Mouse (Mus musculus): ENCODE results near the gene Nav2.

Gene Nav2

DNA sequence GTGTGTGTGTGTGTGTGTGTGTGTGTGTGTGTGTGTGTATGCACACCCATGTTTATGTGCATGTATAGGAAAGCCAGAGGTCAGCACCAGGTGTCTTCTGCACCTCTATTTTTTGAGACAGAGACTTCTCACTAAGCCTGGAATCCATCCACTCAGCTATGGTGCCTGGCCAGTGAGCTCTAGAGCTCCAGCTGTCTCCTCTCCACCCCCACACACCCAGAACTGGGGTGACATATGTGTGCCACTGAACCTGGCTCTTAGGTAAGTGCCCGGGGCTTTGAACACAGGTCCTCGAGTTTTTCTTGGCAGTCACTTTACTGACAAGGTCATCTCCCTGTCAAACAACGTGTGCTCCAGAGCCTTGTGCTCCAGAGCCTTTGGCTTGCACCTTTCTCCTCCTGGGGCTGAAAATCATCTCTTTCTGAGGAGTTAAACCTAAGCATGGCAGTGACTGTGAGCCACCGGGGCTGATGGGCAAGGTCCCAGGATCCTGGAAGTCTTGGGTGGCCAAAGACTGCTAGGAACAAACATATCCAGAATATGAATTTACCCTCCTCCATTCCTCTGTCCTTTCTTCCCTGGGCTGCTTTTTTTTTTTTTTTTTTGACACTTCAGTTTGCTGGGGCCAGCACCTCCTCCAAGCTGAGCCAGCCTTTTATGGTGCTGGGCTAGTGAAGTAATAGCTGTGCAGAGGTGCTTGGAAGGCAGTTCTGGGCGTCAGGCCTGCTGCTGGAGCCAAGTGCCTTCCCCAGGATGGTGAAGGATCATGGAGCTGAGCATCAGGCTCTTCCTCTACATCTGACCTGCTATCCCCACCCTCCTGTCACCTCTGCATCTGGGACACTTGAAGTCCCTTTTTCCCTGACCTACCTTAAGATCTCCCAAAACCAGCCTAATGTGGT is 298.5 kb downstream of the Nav2 start:
- DNase-seq (ENCODE audit: low spot score), result no peak

- no peak for DNase-seq (ENCODE audit: low spot score)
These were observed 301.0 kb downstream of the Nav2 start for GRCm38 (mm10) chr7:49209526-49209925.

- no peak for DNase-seq (ENCODE audit: low spot score)
These were observed 302.2 kb downstream of the Nav2 start for GRCm38 (mm10) chr7:49210721-49211120.

DNA sequence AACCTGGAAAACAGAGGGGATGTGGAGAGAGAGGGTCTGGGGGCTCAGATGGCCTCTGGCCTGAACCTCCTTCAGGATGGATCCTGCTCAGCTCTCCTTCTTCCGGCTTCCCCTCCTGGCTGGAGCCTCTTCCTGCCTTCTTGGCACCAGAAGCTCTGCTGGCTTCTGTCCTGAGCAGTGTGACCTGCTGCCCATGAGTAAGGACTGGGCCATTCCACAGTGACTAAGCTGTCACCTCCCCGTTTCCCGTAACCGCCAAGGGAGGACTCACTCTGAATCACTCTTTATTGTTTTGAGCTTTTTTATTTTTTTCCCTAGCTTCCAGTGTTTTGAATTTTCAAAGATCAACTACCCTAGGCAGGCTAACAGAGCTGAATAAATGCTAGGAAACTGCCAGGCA is 304.5 kb downstream of the Nav2 start:
- no peak for DNase-seq (ENCODE audit: low spot score)

GRCm38 (mm10) chr7:49217786-49218185 is 309.3 kb downstream of the Nav2 start:
- DNase-seq (ENCODE audit: low spot score), result no peak

DNA sequence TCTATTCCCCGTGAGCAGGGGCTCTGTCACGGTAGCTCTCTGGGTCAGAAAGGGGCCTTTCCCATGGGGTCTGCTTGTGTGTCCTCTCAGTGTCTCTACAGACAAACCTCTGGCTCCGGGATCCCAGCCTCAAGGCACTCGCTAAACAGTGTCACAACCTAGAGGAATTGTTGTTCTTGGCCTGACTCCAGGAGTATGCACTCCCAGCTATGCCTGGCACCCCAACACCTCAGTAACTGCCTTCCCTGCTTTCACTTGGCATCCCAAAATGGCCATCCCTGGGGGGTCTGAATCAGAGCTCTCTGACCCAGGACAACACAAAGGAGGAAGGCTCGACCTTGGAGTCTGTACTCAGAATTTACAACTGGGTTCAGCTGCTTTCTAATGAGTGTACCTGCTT is 317.2 kb downstream of the Nav2 start:
- no peak for DNase-seq (ENCODE audit: low spot score)

- no peak for DNase-seq (ENCODE audit: low spot score)
These were observed 324.5 kb downstream of the Nav2 start for GRCm38 (mm10) chr7:49232969-49233368.

DNA sequence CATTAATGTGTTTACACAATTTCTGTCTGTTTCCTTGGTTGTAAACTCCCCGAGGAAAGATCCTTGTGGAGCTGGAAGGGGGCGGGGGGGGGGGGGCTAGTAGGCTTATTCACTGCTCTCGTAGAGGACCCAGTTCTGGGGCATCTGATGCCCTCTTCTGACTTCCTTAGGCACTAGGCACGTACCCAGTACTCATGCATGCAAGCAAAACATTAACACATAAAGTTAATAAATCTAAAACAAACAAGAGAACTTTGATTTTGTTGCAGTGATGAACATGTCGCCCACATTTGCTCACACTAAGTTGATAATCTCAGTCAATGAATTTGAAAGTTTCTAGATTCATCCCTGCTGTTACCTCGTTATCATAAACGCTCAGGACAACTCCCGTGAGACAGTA is 325.8 kb downstream of the Nav2 start:
- DNase-seq (ENCODE audit: low spot score), result no peak

GRCm38 (mm10) chr7:49235271-49235681 is 326.8 kb downstream of the Nav2 start:
- DNase-seq (ENCODE audit: low spot score), result no peak

DNA sequence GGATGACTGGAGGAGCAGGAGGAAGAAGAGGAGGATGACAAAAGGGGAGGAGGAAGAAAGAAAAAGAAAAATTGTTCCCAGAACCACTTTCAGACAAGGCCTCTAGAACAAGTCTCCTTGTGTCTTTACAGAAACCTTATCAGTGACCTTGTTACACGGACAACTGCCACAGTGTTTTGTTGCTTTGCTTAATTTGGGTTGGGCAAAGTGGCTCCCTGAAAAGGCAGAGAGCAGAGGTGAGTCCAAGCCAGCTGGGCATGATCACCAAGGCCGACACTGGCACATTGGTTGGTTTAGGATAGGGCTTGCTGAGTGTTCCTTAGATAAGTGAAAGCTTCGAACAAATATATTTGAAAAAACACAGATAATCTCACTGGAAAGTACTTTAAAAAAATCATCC is 327.3 kb downstream of the Nav2 start:
- DNase-seq (ENCODE audit: low spot score), result no peak

DNA sequence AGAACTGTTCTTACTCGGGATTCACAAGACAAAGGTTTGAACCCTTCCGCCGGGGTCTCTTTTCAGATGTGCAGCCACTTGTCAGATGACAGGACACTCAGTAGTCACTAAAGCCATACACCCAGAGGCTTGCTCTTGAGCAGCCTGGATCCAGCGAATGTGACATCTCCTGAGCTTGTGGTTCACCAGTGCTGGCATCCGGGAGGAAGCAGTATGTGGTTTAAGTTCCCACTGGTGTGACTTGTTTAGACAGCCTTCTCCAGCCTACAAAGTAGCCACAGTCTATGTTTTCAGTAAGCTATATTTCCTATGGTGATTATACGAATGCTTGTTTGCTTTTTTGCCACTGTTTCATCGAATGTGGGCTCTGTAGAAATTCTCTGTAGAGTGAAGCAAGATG is 331.9 kb downstream of the Nav2 start:
- no peak for DNase-seq (ENCODE audit: low spot score)

DNA sequence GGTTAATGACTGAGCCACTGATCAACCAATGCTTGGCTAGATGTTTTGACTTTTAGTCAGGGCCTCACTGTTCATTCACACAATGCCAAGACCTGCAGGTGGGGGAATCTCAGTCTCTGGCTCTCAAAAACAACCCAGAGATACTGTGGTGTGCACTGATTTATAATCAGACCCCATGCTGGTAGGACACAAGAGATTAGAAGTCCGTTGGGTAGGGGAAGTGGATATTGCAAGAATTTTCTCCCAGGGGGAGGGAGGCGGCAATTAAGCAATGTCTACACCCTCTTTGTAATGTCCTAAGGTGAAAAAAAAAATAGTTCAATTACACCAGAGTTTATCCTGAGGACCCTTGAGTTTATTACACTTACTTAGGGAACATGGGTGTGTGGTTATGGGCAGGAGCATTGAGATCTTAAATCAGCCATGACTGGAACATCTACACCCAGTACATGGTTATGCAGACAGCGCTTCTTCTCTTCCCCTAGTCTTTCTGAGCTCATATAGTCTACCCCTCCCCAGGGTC is 332.8 kb downstream of the Nav2 start:
- DNase-seq (ENCODE audit: low spot score), result no peak

GRCm38 (mm10) chr7:49242261-49242660 is 333.7 kb downstream of the Nav2 start:
- no peak for DNase-seq (ENCODE audit: low spot score)

DNA sequence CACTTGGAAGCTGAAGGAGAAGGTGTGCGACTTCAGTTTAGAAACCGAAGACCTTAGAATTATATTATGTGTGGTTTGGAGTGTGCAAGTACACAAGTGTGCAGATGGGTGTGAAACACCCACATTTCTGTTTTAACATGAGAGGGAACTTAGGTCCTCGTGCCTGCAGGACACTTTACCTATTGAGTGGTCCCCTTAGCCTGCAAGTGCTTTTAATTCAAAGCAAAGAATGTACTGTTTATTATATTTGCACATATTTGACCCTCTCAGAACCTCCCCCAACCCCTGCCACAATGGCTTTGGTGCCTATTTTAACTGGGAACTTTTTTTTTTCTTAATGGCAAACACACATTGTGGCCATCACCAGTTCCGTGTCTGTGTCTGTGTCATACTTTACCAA is 334.6 kb downstream of the Nav2 start:
- no peak for DNase-seq (ENCODE audit: low spot score)

DNA sequence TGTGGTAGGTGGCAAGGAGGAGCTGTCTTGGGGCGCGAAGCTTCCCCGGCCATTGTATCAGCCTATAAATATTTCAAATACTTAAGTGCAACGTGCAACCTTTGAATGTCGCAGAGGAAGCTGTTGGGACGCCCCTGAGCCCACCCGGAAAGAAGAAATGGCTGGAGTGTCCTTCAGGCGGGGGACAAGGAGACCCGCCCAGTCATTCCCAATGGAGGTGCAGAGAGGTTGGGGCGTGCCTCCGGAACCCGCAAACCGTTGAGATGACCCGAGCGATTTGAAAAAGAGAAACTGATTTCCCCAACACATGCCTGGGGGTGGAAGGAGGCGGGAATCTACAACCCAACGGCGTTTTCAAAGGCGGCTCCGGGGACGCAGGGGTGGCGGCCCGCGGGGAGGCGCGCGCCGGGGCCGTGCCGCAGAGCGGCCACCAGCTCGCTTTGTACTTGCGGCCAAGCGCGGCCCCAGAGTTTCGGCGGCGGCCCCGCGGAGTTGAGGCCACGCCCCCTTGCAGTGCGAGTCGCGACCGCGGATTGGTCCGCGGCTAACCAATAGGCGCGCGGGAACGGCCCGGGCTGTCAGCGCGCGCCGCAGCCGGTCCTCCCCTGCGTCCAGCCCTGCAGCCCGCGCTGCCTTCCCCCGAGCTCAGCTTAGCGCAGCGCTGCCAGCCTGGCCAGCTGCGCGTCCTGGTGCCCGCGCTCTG is 337.2 kb downstream of the Nav2 start:
- DNase-seq (ENCODE audit: low spot score), result peak; percentile 88

DNA sequence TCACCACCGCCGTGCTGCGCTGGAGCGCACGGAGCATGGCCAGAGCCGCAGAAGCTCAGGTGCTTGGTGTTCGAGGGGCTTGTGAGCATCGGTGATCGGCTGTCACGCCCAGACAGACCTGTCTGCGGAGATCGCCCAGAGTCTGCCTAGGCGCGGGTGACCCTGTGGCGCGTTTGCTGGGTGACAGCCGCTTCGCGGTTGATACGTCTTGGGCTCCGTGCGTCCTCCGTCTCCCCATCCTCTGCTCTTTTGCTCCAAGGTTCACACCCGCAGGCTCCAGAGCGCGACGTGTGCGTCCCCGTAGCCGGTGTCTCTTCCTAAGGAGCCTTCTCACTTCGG is 337.7 kb downstream of the Nav2 start:
- no peak for DNase-seq (ENCODE audit: low spot score)

DNA sequence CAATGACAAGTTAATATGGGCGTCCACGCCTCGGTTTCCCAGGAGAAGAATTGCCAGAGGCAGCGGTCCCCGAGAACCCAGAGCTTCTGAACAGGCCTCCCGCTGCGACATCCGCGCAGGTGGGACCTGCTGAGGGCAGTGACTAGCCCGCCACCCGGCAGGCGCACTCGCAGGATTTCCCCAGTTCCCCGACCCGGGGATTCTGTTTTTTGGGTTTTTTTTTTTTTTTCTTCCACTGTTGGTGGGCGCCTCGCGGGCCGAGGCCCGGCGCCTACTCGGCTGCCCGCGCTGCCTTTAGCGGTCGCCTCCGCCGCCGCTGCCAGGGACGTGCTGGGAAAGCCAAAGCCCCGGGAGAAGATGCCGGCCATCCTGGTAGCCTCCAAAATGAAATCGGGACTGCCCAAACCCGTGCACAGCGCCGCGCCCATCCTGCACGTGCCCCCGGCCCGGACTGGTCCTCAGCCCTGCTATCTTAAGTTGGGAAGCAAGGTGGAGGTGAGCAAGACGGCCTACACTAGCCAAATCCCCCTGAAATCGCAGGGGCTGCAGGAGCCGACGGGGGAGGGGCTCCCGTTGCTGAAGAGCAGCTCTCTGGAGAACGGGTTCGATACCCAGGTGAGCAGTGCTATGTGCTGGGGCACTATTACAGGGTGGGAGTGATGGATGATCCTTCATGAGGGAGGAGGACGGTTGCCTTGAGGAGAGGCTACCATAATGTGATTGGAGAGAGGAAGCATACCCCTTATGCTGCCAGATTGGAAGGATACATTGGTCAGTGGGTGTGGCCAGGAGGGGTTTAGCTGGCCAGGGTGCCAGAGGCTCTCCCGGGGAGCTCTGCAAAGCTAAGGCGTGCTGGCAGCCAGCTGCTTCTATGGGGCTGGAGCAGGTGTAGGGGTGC is 338.3 kb downstream of the Nav2 start:
- no peak for DNase-seq (ENCODE audit: low spot score)

DNA sequence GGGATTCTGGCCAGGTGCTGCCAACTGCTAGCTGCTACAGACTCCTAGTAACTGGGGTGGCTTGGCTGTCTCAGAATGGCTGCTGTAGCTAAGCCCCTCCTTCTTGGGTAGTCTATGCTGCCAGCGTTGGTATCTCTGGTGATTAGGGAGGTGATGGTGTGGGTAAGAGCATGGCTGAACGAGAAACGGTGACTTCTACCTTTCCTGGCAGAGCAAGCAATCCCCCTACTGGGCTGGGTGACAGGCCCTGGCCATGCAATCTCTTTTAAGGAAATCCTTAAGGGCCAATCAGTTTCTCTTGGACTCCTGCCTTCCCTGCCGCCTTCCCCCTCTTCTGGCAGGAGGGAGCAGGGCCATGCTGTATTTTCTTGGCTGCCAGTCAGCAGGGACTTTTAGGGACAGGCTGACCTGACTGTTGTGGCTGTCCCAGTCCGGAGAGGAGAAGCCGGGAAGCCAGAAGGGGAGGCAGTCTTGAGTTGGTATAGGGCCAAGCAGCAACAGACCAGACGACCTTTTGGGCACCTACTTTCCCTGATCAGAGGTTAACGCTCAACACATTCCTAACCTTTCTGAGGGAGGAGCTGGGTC is 339.3 kb downstream of the Nav2 start:
- DNase-seq (ENCODE audit: low spot score), result peak; percentile 72

- peak; percentile 76 for DNase-seq (ENCODE audit: low spot score)
These were observed 340.0 kb downstream of the Nav2 start for GRCm38 (mm10) chr7:49248333-49249086.

- no peak for DNase-seq (ENCODE audit: low spot score)
These were observed 340.9 kb downstream of the Nav2 start for GRCm38 (mm10) chr7:49249462-49249861.

DNA sequence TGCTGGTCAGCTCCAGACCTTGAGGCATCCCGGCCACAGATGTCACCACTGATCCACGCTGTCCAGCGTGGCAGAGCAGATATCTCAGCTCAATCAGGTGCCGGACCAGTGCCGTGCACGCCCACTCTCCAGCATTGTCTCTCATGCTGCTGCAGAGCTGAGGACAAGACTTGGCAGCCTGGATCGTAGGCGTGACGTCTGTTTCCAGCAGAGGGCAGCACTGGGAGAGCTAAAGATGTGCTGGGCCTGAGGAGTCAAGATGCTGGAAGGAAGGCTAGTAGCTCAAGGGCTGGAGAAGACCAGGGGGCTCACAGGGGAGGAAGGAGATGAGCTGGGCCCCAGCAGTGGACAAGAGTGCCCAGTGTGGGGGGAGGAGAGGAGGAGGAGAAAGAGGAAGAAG is 341.5 kb downstream of the Nav2 start:
- DNase-seq (ENCODE audit: low spot score), result peak; percentile 93

All from layer of hippocampus, adult 11-12 months (tissue).